Mouse (Mus musculus) stomach, embryonic 15.5 days (tissue): Measurements from ENCODE around the gene Caps2. TPM values are rescaled to one million over a fixed set of nuclear protein-coding genes. Genes with fewer than 3 reads are reported as not detected.
"Not testable (repeated sequence)": the region's sequence is repeated elsewhere in the genome, so short reads cannot be mapped to it uniquely, and the experiment has no call there.

Experiments
- ATAC-seq: fragments of 200-750 bp; cut with Nextera tagmentation; 2 replicates; pipeline ENCODE4 v1.8.0; 2017; ENCODE audit warnings: low read depth, moderate number of reproducible peaks, moderate TSS enrichment; ENCODE audit not compliant: insufficient read depth, low FRiP score
- H3K27ac ChIP-seq: fragments of 300-500 bp; sonication (generic); 2 replicates; pipeline ENCODE4 v1.5.1; 2015; ENCODE audit warnings: mild to moderate bottlenecking, inconsistent platforms
- H3K27me3 ChIP-seq: fragments of 300-500 bp; sonication (generic); replicated peaks from 2 replicates; pipeline ENCODE4 v1.6.1; 2015; ENCODE audit warnings: inconsistent platforms
- H3K36me3 ChIP-seq: fragments of 300-500 bp; sonication (generic); 2 replicates; pipeline ENCODE4 v1.6.1; 2015; ENCODE audit warnings: inconsistent platforms
- H3K4me1 ChIP-seq: fragments of 300-500 bp; sonication (generic); 2 replicates; pipeline ENCODE4 v1.6.1; 2015; ENCODE audit warnings: inconsistent platforms
- H3K4me2 ChIP-seq: fragments of 300-500 bp; sonication (generic); 2 replicates; pipeline ENCODE4 v1.6.1; 2015; ENCODE audit warnings: mild to moderate bottlenecking, inconsistent platforms
- H3K4me3 ChIP-seq: fragments of 300-500 bp; sonication (generic); replicated peaks from 2 replicates; pipeline ENCODE4 v1.5.1; 2015; ENCODE audit warnings: inconsistent platforms
- H3K9ac ChIP-seq: fragments of 300-500 bp; sonication (generic); 2 replicates; pipeline ENCODE4 v1.6.1; 2015; ENCODE audit warnings: inconsistent platforms
- H3K9me3 ChIP-seq: fragments of 300-500 bp; sonication (generic); 2 replicates; pipeline ENCODE4 v1.6.1; 2016; ENCODE audit warnings: inconsistent platforms
- WGBS: fragments of 180-500 bp; shearing (Covaris S2); methylation state at CpG from one replicate; pipeline ENCODE4 v1.1.7; 2015; 5-methylcytosine and 5-hydroxymethylcytosine counted together
- polyA plus RNA-seq: library from polyadenylated mRNA; unstranded; fragments of >200 nt; fragmentation: Nextera tagmentation; extraction: Ambion mirVana; gene quantifications from 2 replicates; pipeline ENCODE4 v1.2.1, GENCODE M21; 2015

The Caps2 gene
- polyA plus RNA-seq = 0.24 and 0.27 TPM in 2 replicates

GRCm38 (mm10) chr10:112163168-112163766 is at the start of gene Caps2:
Gene Caps2 (plus strand): TSS chr10:112163621.
- Histone ChIP-seq H3K27me3 (no peaks in the 10 kb centered on the region), H3K4me1 (no peaks in the 10 kb centered on the region), H3K4me3 (no peak within 1 kb of the TSS), H3K9ac (no peak within 1 kb of the TSS), H3K27ac (no peak within 1 kb of the TSS), H3K36me3 (no peaks in the 10 kb centered on the region), H3K9me3 (no peaks in the 10 kb centered on the region), H3K4me2 (no peak within 1 kb of the TSS)
- ATAC-seq = peak; percentile 80
- 31% methylated on average over 4 of the region's 4 CpGs for WGBS

- not testable (repeated sequence) for H3K9me3 ChIP-seq, ATAC-seq, H3K4me1 ChIP-seq, H3K27ac ChIP-seq, H3K27me3 ChIP-seq, H3K4me3 ChIP-seq, H3K9ac ChIP-seq, H3K4me2 ChIP-seq, H3K36me3 ChIP-seq
- 51% methylated on average over 2 of the region's 2 CpGs for WGBS
Measured at GRCm38 (mm10) chr10:112125090-112125489, 38.3 kb upstream of the Caps2 start.

GRCm38 (mm10) chr10:112127682-112128230 is 35.7 kb upstream of the Caps2 start:
- WGBS = 70% methylated on average over 6 of the region's 6 CpGs
- H3K36me3 ChIP-seq, H3K9me3 ChIP-seq, H3K4me3 ChIP-seq, ATAC-seq, H3K27ac ChIP-seq, H3K9ac ChIP-seq, H3K4me1 ChIP-seq, H3K4me2 ChIP-seq, H3K27me3 ChIP-seq: not testable (repeated sequence)

- Histone ChIP-seq H3K4me1 (no peaks in the 10 kb centered on the region), H3K27me3 (no peaks in the 10 kb centered on the region), H3K36me3 (no peaks in the 10 kb centered on the region), H3K27ac (no peak overlapping the region), H3K9me3 (no peaks in the 10 kb centered on the region), H3K4me3 (no peak overlapping the region), H3K9ac (no peak overlapping the region), H3K4me2 (no peak overlapping the region)
- WGBS = 89% methylated on average over 3 of the region's 3 CpGs
- ATAC-seq = no peak
Measured at GRCm38 (mm10) chr10:112132194-112132593, 31.2 kb upstream of the Caps2 start.

GRCm38 (mm10) chr10:112138050-112138870 is 25.2 kb upstream of the Caps2 start:
- Histone ChIP-seq H3K9me3 (no peaks in the 10 kb centered on the region), H3K4me1 (no peaks in the 10 kb centered on the region), H3K36me3 (no peaks in the 10 kb centered on the region), H3K27ac (no peak overlapping the region), H3K4me2 (peak overlapping the region; percentile 46), H3K9ac (no peak overlapping the region), H3K4me3 (peak overlapping the region; percentile 26; the same call in 1 of the 2 replicates), H3K27me3 (no peaks in the 10 kb centered on the region)
- 21% methylated on average over 9 of the region's 9 CpGs for WGBS
- ATAC-seq = no peak

- no peak overlapping the region for H3K9ac ChIP-seq
- H3K4me1 ChIP-seq = no peaks in the 10 kb centered on the region
- no peak overlapping the region for H3K27ac ChIP-seq
- no peaks in the 10 kb centered on the region for H3K27me3 ChIP-seq
- peak overlapping the region; percentile 46 for H3K4me2 ChIP-seq
- peak overlapping the region; percentile 26; the same call in 1 of the 2 replicates for H3K4me3 ChIP-seq
- no peaks in the 10 kb centered on the region for H3K9me3 ChIP-seq
- ATAC-seq = no peak
- no peaks in the 10 kb centered on the region for H3K36me3 ChIP-seq
- WGBS = 42% methylated on average over 6 of the region's 6 CpGs
Measured at GRCm38 (mm10) chr10:112138871-112139430, 24.5 kb upstream of the Caps2 start.

GRCm38 (mm10) chr10:112139834-112140233 is 23.6 kb upstream of the Caps2 start:
- 50% methylated on average over 2 of the region's 2 CpGs for WGBS
- no peak overlapping the region for H3K27ac ChIP-seq

GRCm38 (mm10) chr10:112159882-112160560 is 3.4 kb upstream of the Caps2 start, which contains the start of gene Glipr1l3:
Gene Glipr1l3 (minus strand): TSS chr10:112160327.
- not testable (repeated sequence) for H3K36me3 ChIP-seq, H3K4me2 ChIP-seq
- 25% methylated on average over 15 of the region's 15 CpGs for WGBS

More at GRCm38 (mm10) chr10:112139834-112140233, 23.6 kb upstream of the Caps2 start:
- H3K9ac ChIP-seq = no peak overlapping the region
- H3K9me3 ChIP-seq = no peaks in the 10 kb centered on the region
- no peaks in the 10 kb centered on the region for H3K4me1 ChIP-seq
- ATAC-seq = peak; percentile 18; the same call in 1 of the 2 replicates
- no peak overlapping the region for H3K4me2 ChIP-seq
- H3K4me3 ChIP-seq = no peak overlapping the region
- H3K36me3 ChIP-seq = no peaks in the 10 kb centered on the region
- H3K27me3 ChIP-seq = no peaks in the 10 kb centered on the region

GRCm38 (mm10) chr10:112177027-112177426 is 13.6 kb downstream of the Caps2 start:
- not testable (repeated sequence) for H3K9ac ChIP-seq, H3K4me3 ChIP-seq, H3K27ac ChIP-seq, H3K27me3 ChIP-seq, H3K4me2 ChIP-seq, H3K9me3 ChIP-seq, H3K4me1 ChIP-seq, ATAC-seq, H3K36me3 ChIP-seq
- 29% methylated on average over 13 of the region's 13 CpGs for WGBS

More at GRCm38 (mm10) chr10:112159882-112160560, 3.4 kb upstream of the Caps2 start, which contains the start of gene Glipr1l3:
- not testable (repeated sequence) for H3K27ac ChIP-seq, H3K4me1 ChIP-seq, H3K9me3 ChIP-seq, H3K9ac ChIP-seq, H3K4me3 ChIP-seq, H3K27me3 ChIP-seq
- peak; percentile 64; the same call in 1 of the 2 replicates for ATAC-seq

- H3K4me3 ChIP-seq, ATAC-seq, H3K4me1 ChIP-seq, H3K27me3 ChIP-seq, H3K27ac ChIP-seq, H3K36me3 ChIP-seq, H3K4me2 ChIP-seq, H3K9me3 ChIP-seq, H3K9ac ChIP-seq: not testable (repeated sequence)
- 67% methylated on average over 2 of the region's 2 CpGs for WGBS
Measured at GRCm38 (mm10) chr10:112193919-112194318, 30.5 kb downstream of the Caps2 start.

GRCm38 (mm10) chr10:112203463-112203862 is 40.0 kb downstream of the Caps2 start:
- no peak overlapping the region for H3K4me3 ChIP-seq
- H3K27ac ChIP-seq = no peak overlapping the region
- 53% methylated on average over 2 of the region's 2 CpGs for WGBS
- H3K9me3 ChIP-seq = no peaks in the 10 kb centered on the region
- no peaks in the 10 kb centered on the region for H3K36me3 ChIP-seq
- H3K27me3 ChIP-seq = no peaks in the 10 kb centered on the region
- ATAC-seq = 0 out of 2 replicates have a peak, but pooled peaks have one; percentile 43
- no peak overlapping the region for H3K4me2 ChIP-seq
- H3K9ac ChIP-seq = no peak overlapping the region
- H3K4me1 ChIP-seq = no peaks in the 10 kb centered on the region
